Mouse (Mus musculus): ENCODE data around the gene B4galt1.

DNA sequence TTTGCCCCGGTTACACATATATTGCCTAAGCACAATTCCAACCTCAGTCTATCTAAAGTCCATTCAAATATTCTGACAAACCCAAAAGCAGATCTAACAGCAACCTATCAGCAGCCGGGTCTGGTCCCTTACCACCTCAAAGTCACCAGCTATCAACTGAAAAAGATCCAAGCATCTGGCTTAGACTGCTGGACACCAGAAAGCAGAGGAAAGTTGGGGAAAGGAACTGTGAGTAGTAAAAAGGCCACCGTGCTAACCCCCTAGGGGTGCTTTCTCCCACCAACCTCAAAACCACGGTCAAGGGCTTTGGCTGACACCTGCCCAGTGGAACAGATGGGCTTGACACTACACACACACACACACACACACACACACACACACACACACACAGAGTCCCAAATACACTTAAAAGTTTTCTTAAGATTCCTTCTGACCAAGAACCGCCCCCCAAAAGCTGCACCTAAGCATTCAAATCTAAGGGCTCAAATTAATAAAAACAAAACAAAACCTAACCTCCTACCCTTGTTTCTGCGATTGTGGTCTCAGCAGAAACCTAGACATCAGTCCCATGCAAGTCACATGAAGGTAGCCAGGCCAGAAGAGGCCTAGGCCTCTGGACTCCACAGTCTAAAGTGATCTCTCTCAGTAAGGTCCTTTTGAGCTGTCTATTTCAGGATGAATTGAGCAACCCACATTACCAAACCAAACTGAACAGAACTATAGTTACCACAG, 2.6 kb downstream of the B4galt1 start:
- no peak for TF ChIP-seq POLR2AphosphoS5 (IDR thresholded peaks at IDR 0.05; ENCODE audit: insufficient replicate concordance, low read depth, low read length)
- TF ChIP-seq CTCF (IDR thresholded peaks at IDR 0.05; ENCODE audit: low read depth, low read length) = no peak

Data from G1E (cell line).